Mouse (Mus musculus) kidney, embryonic 16.5 days (tissue): ENCODE data around the gene Cfap45. TPM values are rescaled to one million over a fixed set of nuclear protein-coding genes. Genes with fewer than 3 reads are reported as not detected.
A peak's percentile ranks its signal among the peaks of the same experiment; 100 is the strongest.

Source experiments
- ATAC-seq: fragments of 200-750 bp; cut with Nextera tagmentation; 2 replicates; pipeline ENCODE4 v1.8.0; 2017; ENCODE audit warnings: moderate TSS enrichment; ENCODE audit not compliant: low FRiP score, low TSS enrichment
- H3K27ac ChIP-seq: fragments of 300-500 bp; sonication (generic); 2 replicates; pipeline ENCODE4 v1.5.1; 2014; ENCODE audit warnings: low read length
- H3K27me3 ChIP-seq: fragments of 300-500 bp; sonication (generic); 2 replicates; pipeline ENCODE4 v1.6.1; 2014; ENCODE audit warnings: low read length, control low read depth, mixed read lengths; ENCODE audit not compliant: insufficient read depth
- H3K36me3 ChIP-seq: fragments of 300-500 bp; sonication (generic); 2 replicates; pipeline ENCODE4 v1.6.1; 2014; ENCODE audit warnings: low read length, control low read depth, mixed read lengths; ENCODE audit not compliant: insufficient read depth
- H3K4me1 ChIP-seq: fragments of 300-500 bp; sonication (generic); 2 replicates; pipeline ENCODE4 v1.6.1; 2014; ENCODE audit warnings: low read length, control low read depth, mixed read lengths; ENCODE audit not compliant: insufficient read depth
- H3K4me2 ChIP-seq: fragments of 300-500 bp; sonication (generic); replicated peaks from 2 replicates; pipeline ENCODE4 v1.6.1; 2014; ENCODE audit warnings: low read depth, low read length
- H3K4me3 ChIP-seq: fragments of 300-500 bp; sonication (generic); 2 replicates; pipeline ENCODE4 v1.5.1; 2014; ENCODE audit warnings: mild to moderate bottlenecking, low read length
- H3K9ac ChIP-seq: fragments of 300-500 bp; sonication (generic); replicated peaks from 2 replicates; pipeline ENCODE4 v1.6.1; 2014; ENCODE audit warnings: low read length
- H3K9me3 ChIP-seq: fragments of 300-500 bp; sonication (generic); 2 replicates; pipeline ENCODE4 v1.6.1; 2016; ENCODE audit warnings: low read length, control low read depth
- WGBS: fragments of 180-500 bp; shearing (Covaris S2); extraction: QIAGEN DNeasy Blood & Tissue Kit; methylation state at CpG from one replicate; pipeline ENCODE4 v1.1.7; 2014; 5-methylcytosine and 5-hydroxymethylcytosine counted together
- polyA plus RNA-seq: library from polyadenylated mRNA; unstranded; fragments of >200 nt; fragmentation: Nextera tagmentation; extraction: Ambion mirVana; gene quantifications from 2 replicates; pipeline ENCODE4 v1.2.1, GENCODE M21; 2015

Cfap45 gene
- polyA plus RNA-seq, 1 experiment from 2014 or later = 1.9 TPM

DNA sequence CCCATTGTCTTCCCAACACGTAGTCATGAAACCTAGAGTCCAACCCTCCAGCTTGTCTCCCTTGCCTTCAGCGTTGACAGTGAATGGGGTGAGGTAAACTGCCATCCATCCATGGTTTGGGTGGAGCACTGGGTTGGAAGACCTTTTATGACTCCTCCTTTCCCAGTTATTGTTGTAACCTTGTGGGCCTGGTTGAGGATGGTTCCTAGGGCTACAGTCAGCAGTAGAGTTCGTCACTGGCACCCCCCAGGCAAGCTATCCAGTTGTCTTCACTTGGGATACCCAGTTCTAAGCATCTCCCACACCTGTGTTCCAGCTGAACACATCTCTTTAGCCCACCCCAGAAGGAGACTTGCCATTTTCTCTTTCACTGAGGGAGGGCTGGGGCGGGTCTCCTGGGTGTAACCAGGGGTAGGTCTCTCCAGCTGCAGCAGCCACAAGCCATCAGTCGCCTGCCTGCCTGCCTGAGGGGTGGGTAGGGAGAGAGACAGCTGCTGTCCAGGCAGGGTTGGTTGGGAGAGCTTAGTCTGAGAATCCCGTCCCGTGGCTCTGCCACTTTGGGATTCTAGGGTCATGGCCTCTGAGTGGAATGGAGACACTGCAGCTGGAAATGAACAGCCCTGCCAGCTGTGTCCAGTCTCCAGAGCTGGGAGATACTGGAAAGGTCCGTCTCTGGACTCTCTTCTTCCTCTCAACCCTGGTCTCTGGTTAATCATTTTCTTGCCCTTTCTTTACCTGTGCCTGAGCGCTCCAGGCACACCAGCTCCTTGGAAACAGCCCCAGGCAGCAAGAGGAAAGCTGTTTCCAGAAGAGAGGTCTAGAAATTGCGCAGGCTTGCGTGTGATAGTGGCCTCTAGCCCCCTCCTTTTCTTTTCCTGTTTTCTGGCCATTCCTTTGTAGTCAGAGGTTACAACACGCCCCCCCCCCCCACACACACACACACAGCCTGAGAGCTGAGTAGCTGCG is 18.2 kb upstream of the Cfap45 start:
- Histone ChIP-seq H3K4me1 (peaks cover 43% of the 10 kb centered on the region), H3K9ac (peak overlapping the region; percentile 54), H3K4me3 (peak overlapping the region; percentile 78), H3K27me3 (no peaks in the 10 kb centered on the region), H3K9me3 (no peaks in the 10 kb centered on the region), H3K36me3 (peaks cover 26% of the 10 kb centered on the region), H3K4me2 (peak overlapping the region; percentile 70), H3K27ac (peak overlapping the region; percentile 94)
- peak; percentile 31 for ATAC-seq
- WGBS = 18% methylated on average over 12 of the region's 13 CpGs

DNA sequence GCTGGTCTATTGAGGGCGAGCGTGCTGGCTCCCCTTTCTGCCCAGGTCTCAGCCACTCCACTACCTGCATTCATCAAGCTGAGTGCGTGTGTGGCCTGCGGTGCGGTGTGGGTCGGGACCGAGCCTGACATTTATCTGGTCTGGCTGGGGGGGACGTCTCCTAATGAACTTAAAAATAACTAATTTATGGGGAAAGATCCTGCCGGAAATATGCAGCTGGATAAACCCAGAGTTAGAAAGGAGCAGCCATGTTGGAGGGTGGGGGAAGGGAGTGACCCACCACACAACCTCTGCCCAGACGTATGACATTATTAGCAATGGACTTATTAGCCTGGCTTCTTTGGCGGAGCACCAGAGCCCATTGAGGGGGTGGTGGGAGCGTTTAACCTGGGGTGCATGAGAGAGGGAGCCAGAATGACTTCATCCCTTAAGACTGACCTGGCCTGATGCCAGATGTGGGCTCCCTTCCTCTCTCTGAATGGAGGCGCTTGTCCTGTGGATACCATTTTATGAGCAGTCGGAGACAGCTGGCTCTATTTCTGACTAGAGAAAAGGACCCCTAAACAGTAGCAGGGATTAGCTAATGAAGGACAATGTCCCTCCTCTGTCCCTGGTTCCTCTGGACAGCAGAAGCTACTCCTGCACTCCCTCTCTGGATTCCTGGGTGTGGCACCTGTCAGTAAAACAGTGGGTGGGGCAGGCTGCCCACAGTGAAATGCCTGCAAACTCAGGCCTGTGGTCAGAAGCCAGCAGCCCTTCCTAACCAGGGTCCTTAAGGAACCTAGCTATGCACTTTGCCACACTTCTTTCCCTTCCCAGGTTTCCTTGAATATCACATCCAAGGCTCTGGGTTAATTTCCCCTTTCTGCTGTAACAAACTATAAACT is 17.2 kb upstream of the Cfap45 start:
- 26% methylated on average over 14 of the region's 14 CpGs for WGBS
- peaks cover 43% of the 10 kb centered on the region for H3K4me1 ChIP-seq
- H3K4me2 ChIP-seq = peak overlapping the region; percentile 70
- H3K27me3 ChIP-seq = no peaks in the 10 kb centered on the region
- no peak; the same call in 1 of the 2 replicates for ATAC-seq
- peak overlapping the region; percentile 78 for H3K4me3 ChIP-seq
- peak overlapping the region; percentile 54 for H3K9ac ChIP-seq
- no peaks in the 10 kb centered on the region for H3K9me3 ChIP-seq
- peak overlapping the region; percentile 94 for H3K27ac ChIP-seq
- peaks cover 23% of the 10 kb centered on the region for H3K36me3 ChIP-seq

DNA sequence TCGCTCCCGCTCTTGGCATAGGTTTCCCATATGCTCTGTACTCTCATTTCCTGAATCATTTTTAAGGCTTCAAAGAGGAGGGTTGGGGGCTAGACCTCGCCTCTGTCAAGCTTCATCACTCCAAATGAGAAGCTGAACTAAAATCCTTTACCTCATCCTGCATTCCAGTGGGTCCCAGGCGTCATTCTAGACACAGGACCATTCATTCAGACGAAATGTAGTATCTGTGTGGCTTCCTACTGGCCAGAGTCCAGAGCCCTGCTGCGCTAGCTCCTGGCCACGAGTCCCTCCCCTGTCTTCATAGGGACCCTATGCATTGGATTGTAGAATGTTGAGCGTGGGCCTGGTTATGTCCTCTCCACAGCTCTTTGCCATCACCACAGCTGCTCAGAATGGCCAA is 15.8 kb upstream of the Cfap45 start:
- no peak for ATAC-seq
- Histone ChIP-seq H3K9ac (no peak overlapping the region), H3K4me2 (no peak overlapping the region), H3K27me3 (no peaks in the 10 kb centered on the region), H3K36me3 (peaks cover 28% of the 10 kb centered on the region), H3K27ac (no peak overlapping the region), H3K4me1 (peaks cover 38% of the 10 kb centered on the region), H3K9me3 (no peaks in the 10 kb centered on the region), H3K4me3 (no peak overlapping the region)
- 79% methylated on average over 8 of the region's 8 CpGs for WGBS

DNA sequence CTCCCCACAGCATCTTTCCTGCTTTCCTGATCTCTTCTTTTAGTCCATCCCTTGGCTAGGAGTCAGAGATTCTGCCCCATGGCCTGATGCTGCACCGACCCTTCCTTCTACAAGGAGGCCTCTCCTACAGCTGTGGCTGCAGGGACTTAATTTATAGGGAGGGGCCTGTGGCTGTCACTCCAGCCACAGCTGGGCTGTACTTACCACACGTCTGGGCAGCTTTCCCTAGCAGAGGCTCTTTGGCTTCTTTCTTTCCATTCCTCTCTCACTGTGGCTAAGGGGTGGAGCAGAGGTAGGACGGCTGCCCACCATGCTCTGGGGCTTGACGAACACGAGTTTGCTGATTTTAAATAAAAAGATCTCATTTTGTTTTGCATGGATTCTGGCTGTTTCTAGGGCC is 13.6 kb upstream of the Cfap45 start:
- peaks cover 28% of the 10 kb centered on the region for H3K36me3 ChIP-seq
- 57% methylated on average over 5 of the region's 5 CpGs for WGBS
- no peak overlapping the region for H3K27ac ChIP-seq
- H3K4me3 ChIP-seq = no peak overlapping the region
- no peaks in the 10 kb centered on the region for H3K9me3 ChIP-seq
- peaks cover 33% of the 10 kb centered on the region for H3K4me1 ChIP-seq
- H3K4me2 ChIP-seq = no peak overlapping the region
- no peak overlapping the region for H3K9ac ChIP-seq
- no peaks in the 10 kb centered on the region for H3K27me3 ChIP-seq
- no peak for ATAC-seq

DNA sequence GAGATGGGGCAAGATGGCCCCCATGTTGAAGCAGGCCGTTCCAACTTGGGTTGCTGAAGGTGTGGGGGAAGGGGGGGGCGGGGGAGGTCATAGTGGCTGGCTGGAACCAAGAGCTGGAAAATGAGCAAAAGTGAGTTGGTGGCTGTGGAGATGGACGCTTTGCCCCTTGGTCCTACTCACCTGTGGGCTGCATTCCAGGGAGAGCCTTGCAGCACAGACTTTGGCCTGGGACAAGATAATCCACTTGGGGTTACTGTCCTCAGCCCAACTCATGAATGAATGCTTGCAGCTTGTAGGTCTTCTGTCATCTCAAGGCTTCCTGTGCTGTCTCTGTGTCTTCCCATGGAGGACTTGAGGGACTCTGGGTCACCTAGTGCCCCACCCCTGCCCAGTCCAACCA is 12.9 kb upstream of the Cfap45 start:
- H3K27me3 ChIP-seq = no peaks in the 10 kb centered on the region
- no peak for ATAC-seq

GRCm38 (mm10) chr1:172508172-172508571 is 12.4 kb upstream of the Cfap45 start:
- no peak overlapping the region for H3K9ac ChIP-seq
- H3K27me3 ChIP-seq = no peaks in the 10 kb centered on the region
- no peak overlapping the region for H3K4me2 ChIP-seq
- no peak overlapping the region for H3K27ac ChIP-seq
- H3K9me3 ChIP-seq = no peaks in the 10 kb centered on the region
- ATAC-seq = no peak
- WGBS = 58% methylated on average over 2 of the region's 2 CpGs
- H3K4me3 ChIP-seq = no peak overlapping the region
- peaks cover 28% of the 10 kb centered on the region for H3K36me3 ChIP-seq
- peaks cover 24% of the 10 kb centered on the region for H3K4me1 ChIP-seq

More for the DNA sequence above, 12.9 kb upstream of the Cfap45 start:
- Histone ChIP-seq H3K27ac (no peak overlapping the region), H3K36me3 (peaks cover 28% of the 10 kb centered on the region), H3K9me3 (no peaks in the 10 kb centered on the region), H3K4me2 (no peak overlapping the region), H3K4me1 (peaks cover 27% of the 10 kb centered on the region), H3K9ac (no peak overlapping the region), H3K4me3 (no peak overlapping the region)
- WGBS = 85% methylated on average over 3 of the region's 3 CpGs

GRCm38 (mm10) chr1:172509235-172509634 is 11.4 kb upstream of the Cfap45 start:
- ATAC-seq = no peak
- H3K4me1 ChIP-seq = peaks cover 25% of the 10 kb centered on the region
- H3K4me3 ChIP-seq = no peak overlapping the region
- H3K9ac ChIP-seq = no peak overlapping the region
- H3K9me3 ChIP-seq = no peaks in the 10 kb centered on the region
- H3K27me3 ChIP-seq = no peaks in the 10 kb centered on the region
- H3K27ac ChIP-seq = no peak overlapping the region
- peaks cover 28% of the 10 kb centered on the region for H3K36me3 ChIP-seq
- no peak overlapping the region for H3K4me2 ChIP-seq
- 79% methylated on average over 5 of the region's 5 CpGs for WGBS

DNA sequence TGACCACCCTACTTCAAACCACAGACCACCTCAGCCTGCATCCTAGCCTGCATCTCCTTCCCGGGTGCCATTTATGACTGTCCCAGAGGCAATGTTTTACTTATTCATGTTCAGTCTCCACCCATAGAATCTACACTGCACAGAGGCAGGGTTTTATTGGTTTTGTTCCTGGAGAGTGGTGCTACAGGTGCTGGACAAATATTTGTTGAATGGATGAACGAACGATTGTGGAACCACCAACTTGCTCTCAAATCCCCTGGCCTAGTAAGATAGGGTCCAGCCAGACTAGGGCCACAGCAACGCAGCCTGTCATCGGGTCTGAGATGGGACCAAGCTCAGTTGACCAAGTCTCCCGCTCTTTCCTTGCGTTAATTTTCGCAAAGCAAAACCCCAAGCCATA is 10.6 kb upstream of the Cfap45 start:
- Histone ChIP-seq H3K9me3 (no peaks in the 10 kb centered on the region), H3K4me2 (peak overlapping the region; percentile 33), H3K4me1 (peaks cover 28% of the 10 kb centered on the region), H3K4me3 (peak overlapping the region; percentile 12; the same call in 1 of the 2 replicates), H3K9ac (no peak overlapping the region; the same call in 1 of the 2 replicates), H3K27me3 (no peaks in the 10 kb centered on the region), H3K36me3 (peaks cover 28% of the 10 kb centered on the region), H3K27ac (peak overlapping the region; percentile 14; the same call in 1 of the 2 replicates)
- no peak for ATAC-seq
- 33% methylated on average over 8 of the region's 8 CpGs for WGBS

- Histone ChIP-seq H3K4me1 (peaks cover 32% of the 10 kb centered on the region), H3K4me3 (peak overlapping the region; percentile 12; the same call in 1 of the 2 replicates), H3K27me3 (no peaks in the 10 kb centered on the region), H3K4me2 (peak overlapping the region; percentile 33), H3K9ac (no peak overlapping the region; the same call in 1 of the 2 replicates), H3K9me3 (no peaks in the 10 kb centered on the region), H3K27ac (peak overlapping the region; percentile 14; the same call in 1 of the 2 replicates), H3K36me3 (peaks cover 24% of the 10 kb centered on the region)
- WGBS = 20% methylated on average over 13 of the region's 13 CpGs
- peak; percentile 46 for ATAC-seq
Measured at GRCm38 (mm10) chr1:172510421-172510972, 10.1 kb upstream of the Cfap45 start.
